In the genomic region with DNA sequence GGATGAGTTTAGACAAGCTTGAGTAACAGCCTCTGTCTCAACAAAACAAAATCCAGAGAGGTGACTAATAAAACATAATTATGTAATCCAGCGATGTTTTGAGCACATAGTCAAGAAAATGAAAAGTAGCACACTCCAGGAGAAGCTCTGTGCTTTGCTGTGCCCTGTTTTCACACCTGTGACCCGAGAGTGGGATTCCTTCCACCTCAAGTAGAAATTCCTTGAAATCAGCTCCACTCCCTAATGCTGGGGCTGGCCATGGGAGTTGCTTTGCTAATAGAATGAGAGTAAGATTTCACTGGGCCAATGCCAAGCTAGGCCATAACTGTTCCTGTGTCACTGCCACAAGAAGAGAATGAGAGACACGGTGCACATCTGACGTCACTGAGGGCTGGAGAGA, we compare ENCODE assay signal across 28 mouse cellular contexts. TPM values are rescaled to one million over a fixed set of nuclear protein-coding genes. Genes with fewer than 3 reads are reported as not detected.
DNase-seq lines count a peak whose midpoint lies in the region; ATAC-seq and TF ChIP-seq lines count a peak whose summit lies in the region.
"Had no signal": no experiment of that assay in that cellular context is flagged by ENCODE, and none has a peak within 500 bp of the region (broad histone marks: within the 10 kb centered on the region; RNA-seq: fewer than 3 reads in every experiment).

No protein-coding gene starts in this region.

- no peaks in the 10 kb centered on the region for H3K4me1 ChIP-seq in lung, embryonic 16.5 days (replicated peaks; ENCODE audit: control insufficient read depth, insufficient read depth, low read length)
- H3K4me1 ChIP-seq in lung, adult 2 months (ENCODE audit: control insufficient read depth, insufficient read depth, low read length), result peaks cover 2% of the 10 kb centered on the region; the same call in 1 of the 2 replicates
- H3K4me1 ChIP-seq: embryonic facial prominence, embryonic 13.5 days; forebrain, embryonic 13.5 days; hindbrain, embryonic 13.5 days; midbrain, embryonic 15.5 days had no signal

- no peak overlapping the region for H3K27ac ChIP-seq in lung, embryonic 16.5 days (ENCODE audit: low read length)
- no peak overlapping the region for H3K27ac ChIP-seq in layer of hippocampus, adult 2 months
- H3K27ac ChIP-seq: embryonic facial prominence, embryonic 13.5 days; forebrain, embryonic 13.5 days; heart, embryonic 10.5 days; hindbrain, embryonic 13.5 days; limb, embryonic 13.5 days; midbrain, embryonic 15.5 days; neural tube, embryonic 15.5 days had no signal

- DNase-seq in adrenal gland, adult (ENCODE audit: inconsistent age in 2 of 2, low spot score in 1 of 2), result peak; percentile 16 to 66
- no peak for DNase-seq in adrenal gland, adult 8-10 months
- peak; percentile 80 for DNase-seq in heart, adult 11 months
- DNase-seq in heart, postnatal 10 days, result no peak
- no peak for DNase-seq in lung, adult 2 months
- DNase-seq in layer of hippocampus, adult 2 months (ENCODE audit: low spot score in 2 of 2), result no peak
- no peak for DNase-seq in gastrocnemius, postnatal 36 days
- DNase-seq: cerebellum, adult 11-12 months; cerebellum, adult 9-11 months; embryo, embryonic 11 days; gastrocnemius, postnatal 10 days; heart, postnatal 4 days; kidney, adult 18-20 months; kidney, postnatal 10 days; retina, postnatal 1 day; right cerebral cortex, postnatal 14 days had no signal

- 0 out of 2 replicates have a peak, but pooled peaks have one; percentile 15 for ATAC-seq in lung, embryonic 16.5 days (ENCODE audit: low read depth)
- ATAC-seq: forebrain, embryonic 13.5 days; midbrain, embryonic 15.5 days had no signal

- H3K9me3 ChIP-seq in lung, embryonic 16.5 days (ENCODE audit: control insufficient read depth, low read length), result no peaks in the 10 kb centered on the region
- H3K9me3 ChIP-seq: embryonic facial prominence, embryonic 13.5 days; forebrain, embryonic 13.5 days; heart, embryonic 10.5 days; hindbrain, embryonic 13.5 days; limb, embryonic 13.5 days; midbrain, embryonic 15.5 days; neural tube, embryonic 15.5 days had no signal

- no peak for TF ChIP-seq POLR2A in lung, adult 2 months (IDR thresholded peaks at IDR 0.05; ENCODE audit: borderline replicate concordance, extremely low read depth, low read depth, low read length)

- intact Hi-C loops in heart, postnatal 10 days (cut with DNase I), result no loop called here
- intact Hi-C loops in gastrocnemius, postnatal 36 days (cut with DNase I), result no loop called here

- no peak overlapping the region for H3K4me2 ChIP-seq in lung, embryonic 16.5 days (ENCODE audit: low read depth, low read length)
- H3K4me2 ChIP-seq: embryonic facial prominence, embryonic 13.5 days; forebrain, embryonic 13.5 days; hindbrain, embryonic 13.5 days; limb, embryonic 13.5 days; liver, embryonic 11.5 days; midbrain, embryonic 15.5 days; neural tube, embryonic 15.5 days had no signal

- no peak for TF ChIP-seq CTCF in lung, adult 2 months (IDR thresholded peaks at IDR 0.05; ENCODE audit: insufficient read depth, low read length)
- no peak for TF ChIP-seq CTCF in layer of hippocampus, adult 2 months (conservative IDR thresholded peaks at IDR 0.05)

- WGBS in lung, embryonic 16.5 days, result 49% methylated on average over 4 of the region's 4 CpGs
- 55% methylated on average over 4 of the region's 4 CpGs for WGBS in lung, adult 2 months

- H3K4me3 ChIP-seq in lung, embryonic 16.5 days (ENCODE audit: low read length), result no peak overlapping the region
- H3K4me3 ChIP-seq in lung, adult 2 months (replicated peaks; ENCODE audit: extremely low read depth, low read depth, low read length), result no peak overlapping the region
- H3K4me3 ChIP-seq in layer of hippocampus, adult 2 months, result no peak overlapping the region
- H3K4me3 ChIP-seq: embryonic facial prominence, embryonic 13.5 days; forebrain, embryonic 13.5 days; heart, embryonic 10.5 days; hindbrain, embryonic 13.5 days; limb, embryonic 13.5 days; midbrain, embryonic 15.5 days; neural tube, embryonic 15.5 days had no signal

- no peaks in the 10 kb centered on the region for H3K36me3 ChIP-seq in lung, embryonic 16.5 days (ENCODE audit: control insufficient read depth, insufficient read depth, low read length)
- H3K36me3 ChIP-seq: embryonic facial prominence, embryonic 13.5 days; hindbrain, embryonic 13.5 days; limb, embryonic 13.5 days; midbrain, embryonic 15.5 days; neural tube, embryonic 15.5 days had no signal

- H3K27me3 ChIP-seq in lung, embryonic 16.5 days (ENCODE audit: control insufficient read depth, insufficient read depth, low read depth, low read length), result no peaks in the 10 kb centered on the region
- H3K27me3 ChIP-seq: CH12.LX; embryonic facial prominence, embryonic 13.5 days; forebrain, embryonic 13.5 days; hindbrain, embryonic 13.5 days; limb, embryonic 13.5 days; midbrain, embryonic 15.5 days; neural tube, embryonic 15.5 days had no signal

- H3K9ac ChIP-seq in lung, embryonic 16.5 days (ENCODE audit: low read length), result no peak overlapping the region
- H3K9ac ChIP-seq: embryonic facial prominence, embryonic 13.5 days; forebrain, embryonic 13.5 days; hindbrain, embryonic 13.5 days; limb, embryonic 13.5 days; midbrain, embryonic 15.5 days; neural tube, embryonic 15.5 days had no signal

RNA-seq across cellular contexts. Expression of a gene that starts 38.1 kb away (rescaled TPM):
- 100 to 1,000 TPM in 2 of 4 experiments, 10 to 100 TPM in 2; 94.1 to 113 (median 105) TPM for total RNA-seq in adrenal gland, adult 8-10 months (2022)
- total RNA-seq in heart, postnatal 10 days (2021), result 10 to 100 TPM; 70.1 to 77.5 TPM
- polyA plus RNA-seq in lung, embryonic 16.5 days (2015; fragmentation: Nextera tagmentation; extraction: Ambion mirVana), result 148 and 151 TPM in 2 replicates
- polyA plus RNA-seq in lung, adult 2 months (2012; rRNA removed), result 11.9 and 19.9 TPM in 2 replicates
- total RNA-seq in layer of hippocampus, adult 2 months (2021), result 100 to 1,000 TPM; 127 TPM
- total RNA-seq in gastrocnemius, postnatal 36 days (2021), result 10 to 100 TPM; 45.3 to 52.1 TPM

RNA-seq across cellular contexts. Expression of a gene that starts 38.2 kb away (rescaled TPM):
- total RNA-seq in adrenal gland, adult 8-10 months (2022), result 10 to 100 TPM; 11.2 to 16.0 (median 14.5) TPM
- total RNA-seq in heart, postnatal 10 days (2021), result 10 to 100 TPM; 16.6 to 16.7 TPM
- polyA plus RNA-seq in lung, embryonic 16.5 days (2015; fragmentation: Nextera tagmentation; extraction: Ambion mirVana), result 98.6 and 104 TPM in 2 replicates
- 10.1 and 11.9 TPM in 2 replicates for polyA plus RNA-seq in lung, adult 2 months (2012; rRNA removed)
- total RNA-seq in layer of hippocampus, adult 2 months (2021), result 10 to 100 TPM; 30.4 to 30.6 TPM
- 1 to 10 TPM; 3.5 to 4.9 TPM for total RNA-seq in gastrocnemius, postnatal 36 days (2021)

RNA-seq across cellular contexts. Expression of a gene that starts 48.5 kb away (rescaled TPM):
- total RNA-seq in adrenal gland, adult 8-10 months (2022), result 1 to 10 TPM in 1 of 4 experiments, under 1 TPM in 3; 0.16 to 1.8 (median 0.60) TPM
- 100 to 1,000 TPM; 274 to 314 TPM for total RNA-seq in heart, postnatal 10 days (2021)
- 5.8 and 6.1 TPM in 2 replicates for polyA plus RNA-seq in lung, embryonic 16.5 days (2015; fragmentation: Nextera tagmentation; extraction: Ambion mirVana)
- 2.2 and 7.2 TPM in 2 replicates for polyA plus RNA-seq in lung, adult 2 months (2012; rRNA removed)
- 1 to 10 TPM; 4.1 to 4.9 TPM for total RNA-seq in layer of hippocampus, adult 2 months (2021)
- total RNA-seq in gastrocnemius, postnatal 36 days (2021), result under 1 TPM; 0.38 to 0.54 TPM
- polyA plus RNA-seq: C2C12; small intestine, adult 2 months had no signal

Comparison
In these comparisons a context has a peak if more than half of its experiments do, and no peak if none do; other contexts are left out.
1. DNase-seq: peak in adrenal gland, adult (2 of 2) and heart, adult 11 months (single experiment); none in adrenal gland, adult 8-10 months (single experiment), heart, postnatal 10 days (0 of 2), lung, adult 2 months (single experiment), layer of hippocampus, adult 2 months (0 of 2) and gastrocnemius, postnatal 36 days (0 of 2).
2. RNA of a gene that starts 48.5 kb away (total RNA-seq): 274 to 314 TPM in heart, postnatal 10 days; 4.1 to 4.9 TPM in layer of hippocampus, adult 2 months, 0.16 to 1.8 TPM in adrenal gland, adult 8-10 months and 0.38 to 0.54 TPM in gastrocnemius, postnatal 36 days; every median in the first group is over 10 times any median in the second.